In genomic region chr9:112454706-112455105, GRCm38 (mm10) we compare ENCODE assay signal across 9 mouse cellular contexts.
DNase-seq lines count a peak whose midpoint lies in the region; ATAC-seq lines count a peak whose summit lies in the region.
"Had no signal": no experiment of that assay in that cellular context is flagged by ENCODE, and none has a peak within 500 bp of the region (broad histone marks: within the 10 kb centered on the region; RNA-seq: fewer than 3 reads in every experiment).

No protein-coding gene starts in this region.

- 0 out of 2 replicates have a peak overlapping the region, but pooled peaks have one; percentile 29 for H3K27ac ChIP-seq in hindbrain, embryonic 16.5 days (ENCODE audit: low read depth, low read length)

- peak; percentile 89 for DNase-seq in brain, embryonic 18.5 days (ENCODE audit: low read depth, low spot score)
- peak; percentile 93 to 98 for DNase-seq in cerebellum, postnatal 36 days
- DNase-seq in left cerebral cortex, postnatal 14 days (ENCODE audit: low spot score in 2 of 2): peak; percentile 84 to 94
- no peak for DNase-seq in gastrocnemius, postnatal 36 days
- DNase-seq in gastrocnemius, adult 18-20 months (ENCODE audit: low spot score): no peak

- H3K9me3 ChIP-seq in hindbrain, embryonic 16.5 days (ENCODE audit: control insufficient read depth, low read length): no peaks in the 10 kb centered on the region
- H3K9me3 ChIP-seq: megakaryocyte, embryonic 14.5 days had no signal

- no peak overlapping the region for H3K9ac ChIP-seq in hindbrain, embryonic 16.5 days (ENCODE audit: low read depth, low read length)

- no peaks in the 10 kb centered on the region for H3K27me3 ChIP-seq in hindbrain, embryonic 16.5 days (replicated peaks; ENCODE audit: control insufficient read depth, insufficient read depth, low read length)
- H3K27me3 ChIP-seq: megakaryocyte, embryonic 14.5 days had no signal

- peak; percentile 80 for ATAC-seq in hindbrain, embryonic 16.5 days
- no peak for ATAC-seq in granulocyte monocyte progenitor cell, adult 5-6 weeks (replicated peaks; ENCODE audit: poor library complexity, severe bottlenecking)
- no peak for ATAC-seq in megakaryocyte, adult 5-6 weeks (ENCODE audit: poor library complexity, severe bottlenecking)

- 32% methylated on average over 6 of the region's 6 CpGs for WGBS in hindbrain, embryonic 16.5 days

- intact Hi-C loops in left cerebral cortex, postnatal 14 days (cut with DNase I): loop anchor here (10.0 kb wide), 1 partner anchor 270 kb away; no protein-coding TSS in a partner anchor
- intact Hi-C loops in gastrocnemius, postnatal 36 days (cut with DNase I): no loop called here

- H3K4me1 ChIP-seq in hindbrain, embryonic 16.5 days (ENCODE audit: control insufficient read depth, insufficient read depth, low read depth, low read length): peaks cover 8% of the 10 kb centered on the region
- H3K4me1 ChIP-seq: megakaryocyte, embryonic 14.5 days had no signal

- no peak overlapping the region for H3K4me2 ChIP-seq in hindbrain, embryonic 16.5 days (ENCODE audit: low read length)

- no peaks in the 10 kb centered on the region for H3K36me3 ChIP-seq in hindbrain, embryonic 16.5 days (ENCODE audit: control insufficient read depth, insufficient read depth, low read length)

- no peak overlapping the region for H3K4me3 ChIP-seq in hindbrain, embryonic 16.5 days (ENCODE audit: low read length)
- H3K4me3 ChIP-seq: megakaryocyte, embryonic 14.5 days had no signal

Comparison
In these comparisons a context has a peak if more than half of its experiments do, and no peak if none do; other contexts are left out.
1. DNase-seq: peak in brain, embryonic 18.5 days (single experiment), cerebellum, postnatal 36 days (2 of 2) and left cerebral cortex, postnatal 14 days (2 of 2); none in gastrocnemius, postnatal 36 days (0 of 2) and gastrocnemius, adult 18-20 months (single experiment).